Mouse (Mus musculus) ZHBTc4 (cell line): ENCODE measurements around the gene Phactr3.
A peak's percentile ranks its signal among the peaks of the same experiment; 100 is the strongest.

ENCODE experiments used
- DNase-seq: peaks from one replicate; pipeline ENCODE4 v3.0.0-alpha.2; 2011; ENCODE audit warnings: low read depth, low spot score

Phactr3 gene

GRCm38 (mm10) chr2:178257117-178257825, 138.5 kb downstream of the Phactr3 start:
- peak; percentile 20 for DNase-seq

- no peak for DNase-seq
Observed at GRCm38 (mm10) chr2:178257986-178258555, 139.3 kb downstream of the Phactr3 start.

GRCm38 (mm10) chr2:178263055-178263454, 144.3 kb downstream of the Phactr3 start:
- no peak for DNase-seq

GRCm38 (mm10) chr2:178264389-178264788, 145.6 kb downstream of the Phactr3 start:
- DNase-seq: peak; percentile 82

- DNase-seq: peak; percentile 8
Observed at GRCm38 (mm10) chr2:178265454-178265853, 146.7 kb downstream of the Phactr3 start.

DNA sequence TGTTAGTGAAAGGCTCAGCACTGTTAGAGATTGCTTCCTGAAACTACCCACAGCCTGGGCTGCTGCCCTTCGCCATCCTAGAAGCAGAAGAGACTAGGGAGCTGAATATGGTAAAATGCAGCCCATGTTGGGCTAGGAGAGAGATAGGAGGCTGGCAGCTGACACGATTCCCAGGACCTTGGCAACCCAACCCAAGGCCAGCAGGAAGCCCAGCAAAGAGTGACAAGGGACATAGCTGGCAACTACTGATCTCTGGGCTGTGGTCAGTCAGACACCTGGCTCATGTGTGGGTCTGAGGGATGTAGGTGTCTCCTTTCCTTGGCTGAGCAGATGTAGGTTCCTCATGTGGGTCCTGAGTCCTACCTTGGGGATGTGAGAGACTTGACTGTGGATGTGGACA, 152.0 kb downstream of the Phactr3 start:
- no peak for DNase-seq

GRCm38 (mm10) chr2:178272350-178272749, 153.6 kb downstream of the Phactr3 start:
- DNase-seq: no peak

DNA sequence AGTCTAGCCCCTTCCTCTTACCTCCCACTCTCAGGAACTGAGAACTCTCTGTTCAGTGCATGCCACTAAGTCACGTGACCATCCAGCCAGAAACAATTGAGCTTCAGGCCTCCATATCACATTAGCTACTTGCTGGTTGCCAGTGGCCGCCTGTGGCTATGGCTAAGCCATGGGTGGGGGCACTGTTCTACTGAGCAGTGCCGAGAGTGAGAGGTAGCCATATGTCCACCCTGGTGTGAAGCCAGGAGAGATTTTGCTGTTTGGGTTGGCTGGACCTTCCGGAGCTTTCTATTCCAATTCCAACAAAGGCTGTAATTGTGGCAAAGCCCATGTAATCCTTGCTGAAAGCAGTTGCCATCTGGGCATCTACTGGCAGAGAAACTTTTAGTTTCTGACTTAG, 155.4 kb downstream of the Phactr3 start:
- DNase-seq: no peak

- DNase-seq: peak; percentile 67
Observed at GRCm38 (mm10) chr2:178277206-178277605, 158.4 kb downstream of the Phactr3 start.

DNA sequence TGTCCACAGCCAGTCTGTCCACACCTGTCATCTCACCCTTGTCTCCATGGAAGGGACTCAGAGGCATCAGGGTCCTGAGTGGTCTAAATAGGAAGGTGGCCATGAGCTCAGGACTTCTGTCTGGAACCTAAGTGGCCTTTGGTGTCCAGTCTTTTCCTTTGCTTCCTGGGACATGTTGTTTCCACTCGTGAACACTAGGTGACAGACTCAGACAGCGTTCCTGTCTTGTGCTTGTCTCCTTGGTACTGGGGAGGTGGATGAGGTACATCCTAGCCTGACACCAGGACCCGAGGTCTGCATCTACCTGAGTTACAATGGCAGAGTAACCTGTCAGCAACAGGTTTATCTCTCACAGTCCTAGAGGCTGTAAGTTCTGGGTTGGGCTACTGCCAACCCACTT, 162.4 kb downstream of the Phactr3 start:
- no peak for DNase-seq

DNA sequence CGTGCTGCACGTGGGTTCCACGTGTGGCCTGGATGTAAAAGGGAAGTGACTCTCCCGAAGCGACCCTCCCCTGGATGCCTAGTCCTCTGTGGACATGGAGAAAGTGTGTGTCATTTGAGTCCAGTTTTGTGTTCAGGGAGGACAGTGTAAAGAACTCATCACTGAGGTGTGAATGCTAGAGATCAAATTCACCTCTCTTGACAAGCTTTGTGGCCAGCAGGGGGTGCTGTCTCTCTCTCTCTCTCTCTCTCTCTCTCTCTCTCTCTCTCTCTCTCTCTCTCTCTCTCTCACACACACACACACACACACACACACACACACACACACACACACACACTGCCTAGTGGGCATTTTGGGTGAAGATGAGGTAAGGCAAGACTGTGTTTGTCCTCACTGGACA, 168.5 kb downstream of the Phactr3 start:
- peak; percentile 7 for DNase-seq

DNA sequence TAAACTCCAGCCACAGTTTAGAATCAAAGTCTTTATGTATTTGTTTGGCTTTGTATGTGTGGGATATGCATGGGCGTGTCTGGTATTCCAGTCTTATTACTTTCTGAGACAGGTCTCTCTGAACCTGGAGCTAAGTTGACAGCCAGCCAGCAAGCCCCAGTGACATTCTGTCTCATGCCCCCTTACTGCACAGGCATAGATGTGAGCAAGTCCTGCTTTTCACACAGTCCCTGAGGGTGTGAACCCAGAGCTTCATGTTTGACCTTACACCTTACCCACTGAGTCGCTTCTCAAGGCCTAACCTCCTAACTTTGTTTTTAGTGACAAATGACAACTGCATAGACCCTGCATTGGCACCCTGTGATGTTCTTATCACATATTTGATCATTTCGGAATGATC, 169.9 kb downstream of the Phactr3 start:
- DNase-seq: no peak

DNA sequence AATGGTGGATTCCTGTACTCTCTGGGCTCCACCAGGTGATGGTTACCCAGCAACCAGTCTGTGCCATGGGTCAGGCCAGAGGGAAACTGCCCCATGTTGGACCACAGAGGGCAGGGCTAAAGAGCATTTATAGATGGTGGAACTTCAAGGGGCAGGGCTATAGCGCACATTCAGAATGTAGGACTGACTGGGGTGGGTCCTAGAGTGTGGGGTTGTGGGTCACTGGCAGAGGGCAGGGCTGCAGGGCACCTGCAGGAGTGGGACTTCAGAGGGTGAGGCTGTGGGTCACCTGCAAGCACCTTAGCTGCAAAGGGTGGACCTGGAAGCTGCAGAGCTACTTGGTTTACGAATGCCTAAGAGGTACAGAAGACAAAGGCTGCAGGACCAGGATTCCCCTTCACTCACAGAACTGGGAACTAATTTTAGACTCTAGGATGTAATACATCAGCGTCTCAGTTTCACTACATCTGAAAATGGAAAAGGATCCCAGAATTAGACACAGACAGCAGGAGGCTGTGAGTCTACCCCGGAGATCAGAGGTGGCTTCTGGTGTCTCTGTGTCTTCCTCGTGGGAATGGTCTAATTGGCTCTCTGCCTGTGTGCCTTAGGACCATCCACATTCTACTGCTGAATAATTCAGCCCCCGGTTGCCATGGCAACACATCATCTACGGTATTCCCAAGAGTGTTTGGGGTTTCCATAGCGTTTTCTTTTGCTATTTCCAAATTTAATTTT, 184.8 kb downstream of the Phactr3 start:
- DNase-seq: no peak

DNA sequence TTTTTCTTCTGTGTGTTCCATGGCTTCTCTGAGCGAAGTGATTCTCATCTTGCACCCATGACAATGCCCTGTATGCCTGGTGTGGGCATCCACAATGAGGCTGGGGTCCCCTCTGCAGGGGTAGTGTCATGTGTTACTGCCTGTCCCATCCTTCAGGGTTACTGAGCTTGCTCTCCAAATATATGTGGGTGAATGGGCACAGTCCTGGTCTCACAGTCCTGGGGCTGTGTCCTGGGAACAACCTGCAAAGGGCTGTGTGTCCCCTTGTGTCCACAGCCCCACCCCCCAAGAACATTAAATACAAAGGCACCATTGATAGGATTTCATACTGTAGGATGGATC, 185.4 kb downstream of the Phactr3 start:
- DNase-seq: no peak

DNA sequence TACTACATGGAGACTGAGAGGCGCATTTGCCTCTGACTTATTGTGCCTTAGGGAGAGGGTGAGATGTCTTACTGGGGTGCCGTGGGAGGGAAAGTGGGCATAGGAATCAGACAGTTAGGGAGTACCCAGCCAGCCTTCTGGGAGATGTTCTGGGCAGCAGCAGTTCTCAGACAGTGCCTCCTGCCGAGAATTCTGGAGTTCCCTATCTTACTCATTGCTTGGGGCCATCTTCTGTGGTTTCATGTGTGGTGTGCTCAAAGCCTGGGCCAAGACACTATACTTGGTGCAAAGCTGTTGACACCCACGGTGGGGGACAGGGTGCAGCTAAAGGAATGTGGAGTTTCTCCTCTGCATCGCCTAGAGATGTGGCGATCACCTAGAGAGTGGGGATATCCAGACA, 185.9 kb downstream of the Phactr3 start:
- no peak for DNase-seq

DNA sequence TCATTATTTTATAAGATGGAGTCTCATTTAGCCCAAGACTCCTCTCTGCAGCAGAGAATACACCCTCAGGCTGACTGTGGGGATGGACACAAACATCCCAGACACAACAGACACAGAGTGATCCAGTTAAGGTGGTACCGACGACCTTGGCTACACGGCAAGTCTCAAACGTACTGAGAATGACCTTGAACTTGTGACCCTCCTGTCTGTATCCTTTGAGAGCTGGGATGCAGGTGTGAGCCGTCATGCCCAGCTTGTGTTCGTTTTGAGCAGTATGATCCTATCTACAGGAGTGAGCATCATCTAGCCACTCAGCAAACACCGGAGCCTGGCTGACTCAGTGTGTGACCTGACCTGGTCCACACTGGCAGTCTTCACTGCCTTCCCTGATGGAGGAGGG, 194.8 kb downstream of the Phactr3 start:
- peak; percentile 38 for DNase-seq

- no peak for DNase-seq
Observed at GRCm38 (mm10) chr2:178316281-178316680, 197.5 kb downstream of the Phactr3 start.

GRCm38 (mm10) chr2:178319766-178320165, 201.0 kb downstream of the Phactr3 start:
- no peak for DNase-seq

- no peak for DNase-seq
Observed at GRCm38 (mm10) chr2:178321271-178321670, 202.5 kb downstream of the Phactr3 start.

- DNase-seq: no peak
Observed at GRCm38 (mm10) chr2:178324410-178324809, 205.6 kb downstream of the Phactr3 start.

DNA sequence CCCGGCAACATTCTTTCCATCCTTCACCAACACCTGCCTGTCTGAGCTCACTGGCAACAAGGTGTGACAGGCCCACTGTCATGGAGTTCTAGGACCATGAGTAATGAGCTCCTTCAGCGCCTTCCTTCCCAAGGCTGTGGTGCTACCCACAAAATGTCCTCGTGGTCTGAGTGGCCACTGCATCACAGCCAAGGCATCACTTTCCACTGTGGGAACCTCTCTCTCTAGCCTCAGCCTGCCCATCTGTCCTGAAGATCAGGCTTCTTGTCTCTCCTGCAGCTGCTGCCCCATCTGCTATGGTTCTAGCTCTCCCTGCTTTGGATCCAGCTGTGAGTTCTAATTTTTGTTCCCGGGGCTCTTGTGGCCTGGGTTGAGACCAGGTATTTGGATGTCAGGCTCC, 206.0 kb downstream of the Phactr3 start:
- no peak for DNase-seq

DNA sequence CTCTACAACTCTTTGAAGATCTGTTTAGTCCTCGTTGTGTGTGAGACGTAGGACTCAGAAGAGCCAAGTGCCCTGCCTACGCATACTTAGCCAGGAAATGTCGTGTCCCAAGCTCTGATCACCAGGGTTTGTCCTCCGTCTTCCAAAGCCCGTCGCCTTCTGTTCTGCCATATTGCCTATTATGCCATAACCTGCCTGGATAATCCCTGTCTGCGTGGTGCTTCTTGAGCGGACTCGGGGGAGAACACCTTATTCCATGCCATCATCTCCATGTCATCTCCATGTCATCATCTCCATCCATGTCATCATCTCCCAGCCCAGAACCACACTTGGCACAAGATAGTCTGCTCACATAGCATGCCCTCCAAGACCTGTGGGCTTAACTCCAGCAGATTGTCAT, 207.3 kb downstream of the Phactr3 start:
- DNase-seq: no peak
